ENCODE assay signal across 10 mouse cellular contexts in genomic region chr13:51120734-51121133, GRCm38 (mm10). TPM values are rescaled to one million over a fixed set of nuclear protein-coding genes. Genes with fewer than 3 reads are reported as not detected.
DNase-seq lines count a peak whose midpoint lies in the region; ATAC-seq and TF ChIP-seq lines count a peak whose summit lies in the region.
"Had no signal": no experiment of that assay in that cellular context is flagged by ENCODE, and none has a peak within 500 bp of the region (broad histone marks: within the 10 kb centered on the region; RNA-seq: fewer than 3 reads in every experiment).

No protein-coding gene starts in this region.

- H3K27ac ChIP-seq in limb, embryonic 14.5 days (replicated peaks; ENCODE audit: low read depth, low read length) = peak overlapping the region; percentile 38; the same call in 1 of the 2 replicates
- no peak overlapping the region for H3K27ac ChIP-seq in limb, embryonic 10.5 days
- H3K27ac ChIP-seq in liver, postnatal 0 days (ENCODE audit: low read depth) = no peak overlapping the region

- peaks cover 26% of the 10 kb centered on the region for H3K4me1 ChIP-seq in limb, embryonic 14.5 days (ENCODE audit: control insufficient read depth, insufficient read depth, low read length)
- peaks cover 39% of the 10 kb centered on the region for H3K4me1 ChIP-seq in limb, embryonic 10.5 days
- peaks cover 13% of the 10 kb centered on the region for H3K4me1 ChIP-seq in liver, postnatal 0 days (ENCODE audit: insufficient read depth)

- TF ChIP-seq POLR2A in limb, embryonic 14.5 days (IDR thresholded peaks at IDR 0.05; ENCODE audit: borderline replicate concordance, extremely low read depth, insufficient read depth, insufficient read length) = no peak

- H3K27me3 ChIP-seq in limb, embryonic 14.5 days (ENCODE audit: control insufficient read depth, insufficient read depth, low read length) = no peaks in the 10 kb centered on the region
- no peaks in the 10 kb centered on the region for H3K27me3 ChIP-seq in limb, embryonic 10.5 days (ENCODE audit: low read depth, poor library complexity, severe bottlenecking)
- no peaks in the 10 kb centered on the region for H3K27me3 ChIP-seq in liver, postnatal 0 days (ENCODE audit: insufficient read depth, low read length)

- no peak for ATAC-seq in limb, embryonic 14.5 days (ENCODE audit: low FRiP score, low read depth)
- no peak for ATAC-seq in liver, postnatal 0 days

- no peaks in the 10 kb centered on the region for H3K9me3 ChIP-seq in limb, embryonic 14.5 days (ENCODE audit: control insufficient read depth, low read length)
- H3K9me3 ChIP-seq in limb, embryonic 10.5 days (replicated peaks) = no peaks in the 10 kb centered on the region
- no peaks in the 10 kb centered on the region for H3K9me3 ChIP-seq in liver, postnatal 0 days (ENCODE audit: low read length)

- no peak for TF ChIP-seq EP300 in liver, postnatal 0 days (IDR thresholded peaks at IDR 0.05; ENCODE audit: low read depth)

- H3K36me3 ChIP-seq in limb, embryonic 14.5 days (ENCODE audit: control insufficient read depth, insufficient read depth, low read length) = peaks cover 21% of the 10 kb centered on the region
- peaks cover 31% of the 10 kb centered on the region for H3K36me3 ChIP-seq in limb, embryonic 10.5 days
- peaks cover 9% of the 10 kb centered on the region for H3K36me3 ChIP-seq in liver, postnatal 0 days (replicated peaks; ENCODE audit: insufficient read depth, low read length)

- TF ChIP-seq CTCF in liver, postnatal 0 days (IDR thresholded peaks at IDR 0.05; ENCODE audit: low read depth) = no peak

- H3K4me3 ChIP-seq in limb, embryonic 14.5 days (replicated peaks; ENCODE audit: low read length) = no peak overlapping the region
- no peak overlapping the region for H3K4me3 ChIP-seq in limb, embryonic 10.5 days
- H3K4me3 ChIP-seq in liver, postnatal 0 days (ENCODE audit: low read depth, low read length) = no peak overlapping the region

- 43% methylated on average over 4 of the region's 4 CpGs for WGBS in limb, embryonic 14.5 days
- WGBS in limb, embryonic 10.5 days = 59% methylated on average over 4 of the region's 4 CpGs
- 15% methylated on average over 4 of the region's 4 CpGs for WGBS in liver, postnatal 0 days (ENCODE audit: insufficient replicate concordance)

- no peak overlapping the region for H3K4me2 ChIP-seq in limb, embryonic 14.5 days (replicated peaks; ENCODE audit: low read depth, low read length, severe bottlenecking)
- H3K4me2 ChIP-seq in liver, postnatal 0 days (ENCODE audit: low read depth, low read length) = 0 out of 2 replicates have a peak overlapping the region, but pooled peaks have one; percentile 9

- no peak overlapping the region for H3K9ac ChIP-seq in limb, embryonic 14.5 days (ENCODE audit: low read depth, low read length, severe bottlenecking)
- no peak overlapping the region for H3K9ac ChIP-seq in liver, postnatal 0 days (replicated peaks)

- DNase-seq in heart, adult 8-10 months (ENCODE audit: low spot score) = peak; percentile 52
- no peak for DNase-seq in heart, adult 9 months (ENCODE audit: low spot score in 2 of 2)
- DNase-seq in limb, embryonic 14.5 days (ENCODE audit: low spot score) = no peak
- no peak for DNase-seq in limb, embryonic 10.5 days (ENCODE audit: low spot score)
- DNase-seq in R1 (ENCODE audit: low read depth, low spot score) = peak; percentile 62
- DNase-seq in liver, postnatal 0 days = no peak
- no peak for DNase-seq in thymus, postnatal 0 days (ENCODE audit: low spot score)
- DNase-seq in urinary bladder, adult 2 months (ENCODE audit: low spot score) = no peak
- DNase-seq: B cell, adult 2 months; cerebellum, postnatal 14 days had no signal

RNA-seq across cellular contexts. Expression of gene Spin1, which starts 20.1 kb away (rescaled TPM):
- 10 to 100 TPM; 28.5 to 34.5 (median 32.8) TPM for total RNA-seq in heart, adult 8-10 months (2022)
- polyA plus RNA-seq in limb, embryonic 14.5 days (2012; rRNA removed) = 70.6 and 82.1 TPM in 2 replicates
- 115 and 131 TPM in 2 replicates for polyA plus RNA-seq in limb, embryonic 14.5 days (2014; fragmentation: Nextera tagmentation; extraction: Ambion mirVana)
- 91.7 and 127 TPM in 2 replicates for polyA plus RNA-seq in limb, embryonic 10.5 days (2016; fragmentation: Nextera tagmentation; extraction: Ambion mirVana)
- 11.7 and 12.6 TPM in 2 replicates for polyA plus RNA-seq in liver, postnatal 0 days (2015; fragmentation: Nextera tagmentation; extraction: Ambion mirVana)
- polyA plus RNA-seq in thymus, postnatal 0 days (2015; fragmentation: Nextera tagmentation; extraction: Ambion mirVana) = 44.7 and 49.3 TPM in 2 replicates
- 41.5 and 49.4 TPM in 2 replicates for polyA plus RNA-seq in urinary bladder, adult 2 months (2012; rRNA removed)

RNA-seq across cellular contexts. Expression of gene Nxnl2, which starts 50.1 kb away (rescaled TPM):
- total RNA-seq in heart, adult 8-10 months (2022) = under 1 TPM in 3 of 4 experiments, not detected in 1; 0.28 to 0.47 (median 0.34) TPM
- 7.6 and 7.8 TPM in 2 replicates for polyA plus RNA-seq in limb, embryonic 14.5 days (2012; rRNA removed)
- 5.2 and 7.3 TPM in 2 replicates for polyA plus RNA-seq in limb, embryonic 14.5 days (2014; fragmentation: Nextera tagmentation; extraction: Ambion mirVana)
- 0.75 and 2.0 TPM in 2 replicates for polyA plus RNA-seq in limb, embryonic 10.5 days (2016; fragmentation: Nextera tagmentation; extraction: Ambion mirVana)
- 0.15 and 0.19 TPM in 2 replicates for polyA plus RNA-seq in liver, postnatal 0 days (2015; fragmentation: Nextera tagmentation; extraction: Ambion mirVana)
- polyA plus RNA-seq in thymus, postnatal 0 days (2015; fragmentation: Nextera tagmentation; extraction: Ambion mirVana) = 2.4 and 3.5 TPM in 2 replicates
- 2.0 and 3.4 TPM in 2 replicates for polyA plus RNA-seq in urinary bladder, adult 2 months (2012; rRNA removed)

Comparison
In these comparisons a context has a peak if more than half of its experiments do, and no peak if none do; other contexts are left out.
1. DNase-seq: peak in heart, adult 8-10 months (single experiment) and R1 (single experiment); none in heart, adult 9 months (0 of 2), limb, embryonic 14.5 days (single experiment), limb, embryonic 10.5 days (single experiment), liver, postnatal 0 days (single experiment), thymus, postnatal 0 days (single experiment) and urinary bladder, adult 2 months (single experiment).